Mouse (Mus musculus): ENCODE data around the gene Themis. TPM values are rescaled to one million over a fixed set of nuclear protein-coding genes. Genes with fewer than 3 reads are reported as not detected.

Themis gene
- polyA plus RNA-seq, 1 experiment = 288 TPM

DNA sequence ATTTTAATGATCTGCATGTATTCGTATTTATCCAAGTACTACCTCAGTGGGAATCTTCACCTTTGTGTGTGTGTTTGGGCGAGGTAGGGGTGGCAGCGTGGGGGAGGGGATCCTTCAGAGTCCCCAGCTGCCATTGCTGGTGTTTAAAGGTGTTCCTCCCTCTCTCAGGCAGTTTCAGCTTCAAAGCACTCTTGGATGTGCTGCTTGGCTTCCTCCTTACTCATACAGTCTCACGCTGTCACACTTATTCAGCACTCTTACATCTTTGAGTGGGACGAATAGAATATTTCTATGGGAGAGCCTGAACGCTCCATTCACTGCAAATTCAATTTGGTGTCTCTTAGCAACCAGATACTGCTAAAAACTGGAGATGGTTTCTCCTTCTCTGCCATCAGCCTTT, 3.0 kb upstream of the Themis start:
- Histone ChIP-seq H3K4me3 (ENCODE audit: insufficient read depth, low read depth, low read length) (no peak overlapping the region), H3K27ac (ENCODE audit: insufficient read depth, low read depth, low read length) (no peak overlapping the region), H3K4me1 (ENCODE audit: control insufficient read depth, insufficient read depth, low read length) (no peaks in the 10 kb centered on the region)
- WGBS = 51% methylated on average over 6 of the region's 6 CpGs
- no peak for TF ChIP-seq CTCF (IDR thresholded peaks at IDR 0.05; ENCODE audit: insufficient read depth, low read depth, low read length)
- TF ChIP-seq POLR2A (IDR thresholded peaks at IDR 0.05; ENCODE audit: insufficient read depth, low read depth, low read length) = no peak

DNA sequence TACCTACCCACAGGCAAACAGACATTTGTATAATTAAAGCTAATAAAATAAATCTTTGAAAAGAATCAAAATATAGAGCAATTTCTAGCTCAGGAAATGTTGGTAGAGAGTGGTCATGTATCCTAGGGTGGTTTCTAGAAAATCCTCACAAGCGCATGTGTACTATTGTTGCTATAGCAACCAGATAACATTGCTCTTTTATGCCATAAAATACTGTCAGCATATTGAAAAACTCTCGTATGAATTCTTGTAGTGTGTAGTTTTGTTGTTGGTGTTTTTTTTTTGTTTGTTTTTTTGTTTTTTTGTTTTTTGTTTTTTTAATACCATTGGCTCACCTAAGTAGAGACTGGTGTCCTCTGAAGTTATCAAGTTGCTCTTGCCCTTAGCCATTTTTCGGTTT, 5.8 kb downstream of the Themis start:
- TF ChIP-seq CTCF (IDR thresholded peaks at IDR 0.05; ENCODE audit: insufficient read depth, low read depth, low read length) (no peak), POLR2A (IDR thresholded peaks at IDR 0.05; ENCODE audit: insufficient read depth, low read depth, low read length) (no peak)
- H3K27ac ChIP-seq (ENCODE audit: insufficient read depth, low read depth, low read length) = no peak overlapping the region
- no peak overlapping the region for H3K4me3 ChIP-seq (ENCODE audit: insufficient read depth, low read depth, low read length)
- H3K4me1 ChIP-seq (ENCODE audit: control insufficient read depth, insufficient read depth, low read length) = no peaks in the 10 kb centered on the region
- 85% methylated on average over 3 of the region's 3 CpGs for WGBS

DNA sequence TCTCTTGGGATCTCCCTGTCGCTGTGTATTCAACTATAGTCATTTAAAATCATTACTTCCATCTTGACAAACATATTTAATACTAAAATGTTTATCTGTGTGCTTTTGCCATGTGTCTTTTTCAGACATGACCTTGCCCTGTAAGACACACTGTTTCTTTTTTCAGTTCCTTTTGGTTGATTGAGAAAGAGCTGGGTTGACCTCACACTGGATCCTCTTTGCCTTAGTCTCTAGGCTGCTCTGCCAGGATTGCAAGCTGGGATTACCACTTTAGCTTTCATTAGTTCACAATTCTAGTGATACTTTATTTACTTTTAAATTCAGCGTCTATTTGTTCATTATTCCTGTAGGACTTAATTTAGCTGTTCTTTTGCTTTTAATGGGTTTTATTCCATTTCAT, 7.2 kb downstream of the Themis start:
- Histone ChIP-seq H3K27ac (ENCODE audit: insufficient read depth, low read depth, low read length) (no peak overlapping the region), H3K4me3 (ENCODE audit: insufficient read depth, low read depth, low read length) (no peak overlapping the region), H3K4me1 (ENCODE audit: control insufficient read depth, insufficient read depth, low read length) (no peaks in the 10 kb centered on the region)
- no peak for TF ChIP-seq CTCF (IDR thresholded peaks at IDR 0.05; ENCODE audit: insufficient read depth, low read depth, low read length)
- TF ChIP-seq POLR2A (IDR thresholded peaks at IDR 0.05; ENCODE audit: insufficient read depth, low read depth, low read length) = no peak
- WGBS = 86% methylated on average over 2 of the region's 2 CpGs

DNA sequence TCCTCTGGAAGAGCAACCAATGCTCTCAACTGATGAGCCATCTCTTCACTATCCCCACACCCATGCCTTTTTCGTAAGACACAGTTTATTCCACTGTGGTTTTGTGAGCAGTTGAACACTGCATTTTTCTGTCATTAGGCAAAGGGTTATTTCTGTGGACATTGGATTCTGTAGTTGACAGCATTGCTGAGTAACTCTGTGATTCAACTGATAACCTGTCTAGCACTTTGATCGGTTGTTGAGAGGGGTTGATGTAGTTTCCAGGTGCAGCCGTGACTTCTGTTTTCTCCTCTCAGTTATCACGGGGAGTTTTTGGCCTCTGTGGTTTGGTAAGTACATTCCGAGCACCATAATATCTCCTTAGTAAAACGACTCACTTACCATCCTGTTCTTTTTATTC, 26.8 kb downstream of the Themis start:
- 92% methylated on average over 6 of the region's 6 CpGs for WGBS
- Histone ChIP-seq H3K4me1 (ENCODE audit: control insufficient read depth, insufficient read depth, low read length) (no peaks in the 10 kb centered on the region), H3K4me3 (ENCODE audit: insufficient read depth, low read depth, low read length) (no peak overlapping the region), H3K27ac (ENCODE audit: insufficient read depth, low read depth, low read length) (no peak overlapping the region)
- TF ChIP-seq CTCF (IDR thresholded peaks at IDR 0.05; ENCODE audit: insufficient read depth, low read depth, low read length) (no peak), POLR2A (IDR thresholded peaks at IDR 0.05; ENCODE audit: insufficient read depth, low read depth, low read length) (no peak)

DNA sequence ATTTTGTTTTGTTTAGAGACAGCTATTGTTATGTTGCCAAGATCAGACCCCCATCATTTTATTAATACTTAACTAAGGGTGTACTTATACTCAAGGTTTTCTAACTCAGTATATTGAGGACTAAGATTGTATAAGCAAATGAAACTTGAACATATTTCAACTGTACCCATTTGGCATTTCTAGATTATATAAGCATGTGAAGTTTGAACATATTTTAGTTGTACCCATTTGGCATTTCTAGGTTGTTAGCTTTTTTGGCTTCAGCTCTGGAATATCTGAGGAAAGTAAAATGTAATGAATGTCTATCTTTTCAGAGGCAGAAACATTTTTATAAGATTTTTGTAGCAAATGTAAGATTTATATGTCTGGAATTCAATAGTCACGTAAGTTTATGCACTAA, 27.9 kb downstream of the Themis start:
- 97% methylated on average over 1 of the region's 1 CpGs for WGBS
- H3K27ac ChIP-seq (ENCODE audit: insufficient read depth, low read depth, low read length) = no peak overlapping the region
- H3K4me1 ChIP-seq (ENCODE audit: control insufficient read depth, insufficient read depth, low read length) = no peaks in the 10 kb centered on the region
- H3K4me3 ChIP-seq (ENCODE audit: insufficient read depth, low read depth, low read length) = no peak overlapping the region
- no peak for TF ChIP-seq CTCF (IDR thresholded peaks at IDR 0.05; ENCODE audit: insufficient read depth, low read depth, low read length)

DNA sequence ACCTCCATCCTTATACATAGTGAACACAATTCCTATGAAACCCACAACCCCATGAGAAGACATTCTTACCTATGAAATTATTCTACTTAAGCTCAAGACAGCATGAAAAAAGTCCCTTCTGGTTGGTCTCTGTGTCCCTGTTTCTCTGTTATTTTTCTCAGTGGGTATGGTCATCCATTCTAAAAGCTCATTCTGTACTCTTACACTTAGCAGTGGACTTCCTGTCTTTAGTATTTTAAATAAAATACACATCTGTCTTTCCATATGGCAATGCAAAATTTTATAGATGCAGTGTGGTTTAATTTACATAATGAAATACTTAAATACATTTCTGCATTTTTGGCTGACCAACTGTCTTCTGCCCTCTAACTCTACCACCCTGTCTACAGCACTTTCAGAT, 30.0 kb downstream of the Themis start:
- Histone ChIP-seq H3K4me3 (ENCODE audit: insufficient read depth, low read depth, low read length) (no peak overlapping the region), H3K4me1 (ENCODE audit: control insufficient read depth, insufficient read depth, low read length) (no peaks in the 10 kb centered on the region), H3K27ac (ENCODE audit: insufficient read depth, low read depth, low read length) (no peak overlapping the region)
- TF ChIP-seq CTCF (IDR thresholded peaks at IDR 0.05; ENCODE audit: insufficient read depth, low read depth, low read length) (no peak), POLR2A (IDR thresholded peaks at IDR 0.05; ENCODE audit: insufficient read depth, low read depth, low read length) (no peak)

DNA sequence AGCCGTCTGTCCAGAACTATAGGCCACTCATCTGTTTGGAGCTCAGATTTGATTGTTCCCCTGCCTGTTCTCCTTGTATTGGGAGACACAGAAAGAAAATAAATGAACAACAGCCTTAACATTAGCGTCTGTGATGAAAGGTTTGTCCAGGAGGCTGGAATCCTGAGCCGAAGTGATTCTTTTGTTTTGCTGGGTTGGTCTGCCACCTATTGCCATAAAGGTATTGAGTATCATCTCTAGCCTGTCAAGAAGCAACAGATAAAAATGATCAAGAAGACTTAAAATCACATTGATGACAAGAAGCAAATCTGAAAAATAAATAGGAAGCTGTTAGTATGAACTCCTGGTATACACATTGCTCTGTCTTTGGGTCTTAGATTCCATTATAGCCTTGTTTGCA, 53.7 kb downstream of the Themis start:
- no peak overlapping the region for H3K4me3 ChIP-seq (ENCODE audit: insufficient read depth, low read depth, low read length)
- no peaks in the 10 kb centered on the region for H3K4me1 ChIP-seq (ENCODE audit: control insufficient read depth, insufficient read depth, low read length)
- H3K27ac ChIP-seq (ENCODE audit: insufficient read depth, low read depth, low read length) = no peak overlapping the region
- TF ChIP-seq POLR2A (IDR thresholded peaks at IDR 0.05; ENCODE audit: insufficient read depth, low read depth, low read length) = no peak
- no peak for TF ChIP-seq CTCF (IDR thresholded peaks at IDR 0.05; ENCODE audit: insufficient read depth, low read depth, low read length)
- WGBS = 75% methylated on average over 3 of the region's 3 CpGs

DNA sequence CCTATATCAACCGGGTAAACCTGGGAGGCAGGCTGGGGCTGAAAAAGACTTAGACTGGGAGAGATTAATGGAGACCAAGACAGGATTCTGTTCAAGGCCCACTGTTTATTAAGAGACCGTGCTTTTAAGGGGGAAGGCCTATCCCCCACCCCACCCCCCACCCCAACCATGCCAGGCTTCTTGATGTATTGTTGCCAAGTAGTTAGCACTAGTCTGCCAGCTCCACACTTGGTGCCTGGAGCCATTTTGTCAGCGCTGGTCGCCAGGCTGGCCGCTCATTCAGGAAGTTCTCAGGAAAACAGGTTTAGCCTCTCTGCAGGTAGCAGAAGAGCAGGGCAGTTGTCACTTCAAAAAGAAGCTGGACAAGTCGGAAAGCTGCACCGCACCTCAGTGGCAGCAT, 55.1 kb downstream of the Themis start:
- Histone ChIP-seq H3K4me1 (ENCODE audit: control insufficient read depth, insufficient read depth, low read length) (no peaks in the 10 kb centered on the region), H3K4me3 (ENCODE audit: insufficient read depth, low read depth, low read length) (no peak overlapping the region), H3K27ac (ENCODE audit: insufficient read depth, low read depth, low read length) (no peak overlapping the region)
- TF ChIP-seq POLR2A (IDR thresholded peaks at IDR 0.05; ENCODE audit: insufficient read depth, low read depth, low read length) = no peak
- no peak for TF ChIP-seq CTCF (IDR thresholded peaks at IDR 0.05; ENCODE audit: insufficient read depth, low read depth, low read length)
- 93% methylated on average over 7 of the region's 7 CpGs for WGBS

DNA sequence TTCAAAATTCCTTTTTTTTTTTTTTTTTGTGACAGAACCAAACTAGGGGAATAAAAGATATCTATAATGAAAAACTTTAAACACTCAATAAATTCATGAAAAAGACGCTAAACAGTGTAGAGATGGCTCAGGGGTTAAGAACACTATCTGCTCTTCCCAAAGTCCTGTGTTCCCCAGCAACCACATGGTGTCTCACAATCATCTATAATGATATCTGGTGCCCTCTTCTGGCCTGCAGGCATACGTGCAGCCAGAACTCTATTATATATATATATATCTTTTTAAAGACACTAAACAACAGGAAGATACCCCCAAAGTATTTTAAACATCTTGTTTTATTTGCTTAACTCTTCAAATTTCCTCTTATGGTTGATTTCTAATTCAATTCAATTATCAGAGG, 62.0 kb downstream of the Themis start:
- Histone ChIP-seq H3K27ac (ENCODE audit: insufficient read depth, low read depth, low read length) (no peak overlapping the region), H3K4me1 (ENCODE audit: control insufficient read depth, insufficient read depth, low read length) (no peaks in the 10 kb centered on the region), H3K4me3 (ENCODE audit: insufficient read depth, low read depth, low read length) (no peak overlapping the region)
- WGBS = 11% methylated on average over 2 of the region's 2 CpGs
- TF ChIP-seq CTCF (IDR thresholded peaks at IDR 0.05; ENCODE audit: insufficient read depth, low read depth, low read length) (no peak), POLR2A (IDR thresholded peaks at IDR 0.05; ENCODE audit: insufficient read depth, low read depth, low read length) (no peak)

DNA sequence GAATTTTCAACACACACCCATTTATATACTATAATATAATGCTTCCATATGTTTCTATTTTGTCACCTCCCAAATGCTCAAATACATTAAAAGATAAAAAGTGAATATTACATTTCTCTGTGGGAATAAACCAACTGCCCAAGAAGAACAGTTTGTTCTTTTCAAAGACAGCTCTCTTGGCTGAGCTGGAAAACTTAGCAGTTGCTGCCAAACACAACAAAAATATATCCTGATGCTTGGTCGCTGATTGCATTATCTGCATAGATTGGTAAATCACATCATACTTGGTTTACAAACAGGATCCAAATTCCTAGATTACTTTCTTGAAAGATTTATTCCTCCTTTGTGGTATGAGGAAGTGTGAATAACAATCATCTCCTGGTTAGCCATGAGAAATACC, 69.8 kb downstream of the Themis start:
- no peak overlapping the region for H3K27ac ChIP-seq (ENCODE audit: insufficient read depth, low read depth, low read length)
- no peak overlapping the region for H3K4me3 ChIP-seq (ENCODE audit: insufficient read depth, low read depth, low read length)
- TF ChIP-seq POLR2A (IDR thresholded peaks at IDR 0.05; ENCODE audit: insufficient read depth, low read depth, low read length) = no peak
- no peak for TF ChIP-seq CTCF (IDR thresholded peaks at IDR 0.05; ENCODE audit: insufficient read depth, low read depth, low read length)
- H3K4me1 ChIP-seq (ENCODE audit: control insufficient read depth, insufficient read depth, low read length) = no peaks in the 10 kb centered on the region
- 84% methylated on average over 1 of the region's 1 CpGs for WGBS

Measured in olfactory bulb, adult 2 months (tissue).